Mouse (Mus musculus): Measurements from ENCODE around the gene Mogs. TPM values are rescaled to one million over a fixed set of nuclear protein-coding genes. Genes with fewer than 3 reads are reported as not detected.

The Mogs gene
- polyA plus RNA-seq, 1 experiment from 2014 or later = 31.9 TPM

GRCm38 (mm10) chr6:83136881-83137575 is 21.7 kb downstream of the Mogs start:
- Histone ChIP-seq H3K27ac (ENCODE audit: low read depth, low read length) (peak overlapping the region; percentile 99), H3K9me3 (ENCODE audit: control insufficient read depth, low read length) (no peaks in the 10 kb centered on the region), H3K36me3 (ENCODE audit: control insufficient read depth, insufficient read depth, low read length) (no peaks in the 10 kb centered on the region), H3K4me3 (ENCODE audit: low read depth, low read length) (peak overlapping the region; percentile 58), H3K27me3 (ENCODE audit: control insufficient read depth, insufficient read depth, low read length) (no peaks in the 10 kb centered on the region), H3K9ac (ENCODE audit: low read length) (peak overlapping the region; percentile 98), H3K4me1 (ENCODE audit: control insufficient read depth, insufficient read depth, low read length) (peaks cover 27% of the 10 kb centered on the region), H3K4me2 (ENCODE audit: low read depth) (peak overlapping the region; percentile 91)
- DNase-seq (ENCODE audit: low spot score) = peak; percentile 87
- WGBS = 1% methylated on average over 23 of the region's 26 CpGs
- peak; percentile 79 for ATAC-seq (ENCODE audit: insufficient read depth, low FRiP score, low TSS enrichment)

GRCm38 (mm10) chr6:83137576-83137950 is 22.3 kb downstream of the Mogs start:
- H3K9me3 ChIP-seq (ENCODE audit: control insufficient read depth, low read length) = no peaks in the 10 kb centered on the region
- ATAC-seq (ENCODE audit: insufficient read depth, low FRiP score, low TSS enrichment) (peak; percentile 76), DNase-seq (ENCODE audit: low spot score) (peak; percentile 90)
- no peaks in the 10 kb centered on the region for H3K36me3 ChIP-seq (ENCODE audit: control insufficient read depth, insufficient read depth, low read length)
- peak overlapping the region; percentile 99 for H3K27ac ChIP-seq (ENCODE audit: low read depth, low read length)
- H3K27me3 ChIP-seq (ENCODE audit: control insufficient read depth, insufficient read depth, low read length) = no peaks in the 10 kb centered on the region
- H3K4me3 ChIP-seq (ENCODE audit: low read depth, low read length) = peak overlapping the region; percentile 58
- H3K4me1 ChIP-seq (ENCODE audit: control insufficient read depth, insufficient read depth, low read length) = peaks cover 30% of the 10 kb centered on the region
- H3K4me2 ChIP-seq (ENCODE audit: low read depth) = peak overlapping the region; percentile 91
- WGBS = 0% methylated on average over 12 of the region's 12 CpGs
- peak overlapping the region; percentile 98 for H3K9ac ChIP-seq (ENCODE audit: low read length)

GRCm38 (mm10) chr6:83138056-83138455 is 22.8 kb downstream of the Mogs start:
- Histone ChIP-seq H3K27me3 (ENCODE audit: control insufficient read depth, insufficient read depth, low read length) (no peaks in the 10 kb centered on the region), H3K4me2 (ENCODE audit: low read depth) (peak overlapping the region; percentile 91), H3K27ac (ENCODE audit: low read depth, low read length) (peak overlapping the region; percentile 99), H3K4me3 (ENCODE audit: low read depth, low read length) (peak overlapping the region; percentile 58), H3K9ac (ENCODE audit: low read length) (peak overlapping the region; percentile 98), H3K9me3 (ENCODE audit: control insufficient read depth, low read length) (no peaks in the 10 kb centered on the region), H3K4me1 (ENCODE audit: control insufficient read depth, insufficient read depth, low read length) (peaks cover 31% of the 10 kb centered on the region), H3K36me3 (ENCODE audit: control insufficient read depth, insufficient read depth, low read length) (no peaks in the 10 kb centered on the region)
- whole genome bisulfite sequencing = under 1% methylated on average over 11 of the region's 11 CpGs
- ATAC-seq (ENCODE audit: insufficient read depth, low FRiP score, low TSS enrichment) (peak; percentile 35), DNase-seq (ENCODE audit: low spot score) (peak; percentile 74)

GRCm38 (mm10) chr6:83140044-83140443 is 24.7 kb downstream of the Mogs start:
- no peaks in the 10 kb centered on the region for H3K9me3 ChIP-seq (ENCODE audit: control insufficient read depth, low read length)
- no peak overlapping the region for H3K9ac ChIP-seq (ENCODE audit: low read length)
- H3K27ac ChIP-seq (ENCODE audit: low read depth, low read length) = no peak overlapping the region
- no peaks in the 10 kb centered on the region for H3K27me3 ChIP-seq (ENCODE audit: control insufficient read depth, insufficient read depth, low read length)
- no peaks in the 10 kb centered on the region for H3K36me3 ChIP-seq (ENCODE audit: control insufficient read depth, insufficient read depth, low read length)
- peaks cover 31% of the 10 kb centered on the region for H3K4me1 ChIP-seq (ENCODE audit: control insufficient read depth, insufficient read depth, low read length)
- ATAC-seq (ENCODE audit: insufficient read depth, low FRiP score, low TSS enrichment) (no peak), DNase-seq (ENCODE audit: low spot score) (no peak)
- no peak overlapping the region for H3K4me3 ChIP-seq (ENCODE audit: low read depth, low read length)
- 93% methylated on average over 8 of the region's 8 CpGs for WGBS
- H3K4me2 ChIP-seq (ENCODE audit: low read depth) = no peak overlapping the region

GRCm38 (mm10) chr6:83141636-83142035 is 26.3 kb downstream of the Mogs start:
- DNase-seq (ENCODE audit: low spot score) (no peak), ATAC-seq (ENCODE audit: insufficient read depth, low FRiP score, low TSS enrichment) (no peak)
- 33% methylated on average over 4 of the region's 4 CpGs for WGBS
- no peaks in the 10 kb centered on the region for H3K36me3 ChIP-seq (ENCODE audit: control insufficient read depth, insufficient read depth, low read length)
- H3K4me2 ChIP-seq (ENCODE audit: low read depth) = peak overlapping the region; percentile 44
- no peak overlapping the region for H3K27ac ChIP-seq (ENCODE audit: low read depth, low read length)
- H3K4me1 ChIP-seq (ENCODE audit: control insufficient read depth, insufficient read depth, low read length) = peaks cover 26% of the 10 kb centered on the region
- peak overlapping the region; percentile 31 for H3K9ac ChIP-seq (ENCODE audit: low read length)
- no peaks in the 10 kb centered on the region for H3K27me3 ChIP-seq (ENCODE audit: control insufficient read depth, insufficient read depth, low read length)
- H3K4me3 ChIP-seq (ENCODE audit: low read depth, low read length) = no peak overlapping the region
- no peaks in the 10 kb centered on the region for H3K9me3 ChIP-seq (ENCODE audit: control insufficient read depth, low read length)

GRCm38 (mm10) chr6:83142211-83142731 is 27.0 kb downstream of the Mogs start:
- Histone ChIP-seq H3K36me3 (ENCODE audit: control insufficient read depth, insufficient read depth, low read length) (peaks cover under 1% of the 10 kb centered on the region; the same call in 1 of the 2 replicates), H3K4me2 (ENCODE audit: low read depth) (peak overlapping the region; percentile 44), H3K9ac (ENCODE audit: low read length) (peak overlapping the region; percentile 31), H3K27ac (ENCODE audit: low read depth, low read length) (no peak overlapping the region), H3K27me3 (ENCODE audit: control insufficient read depth, insufficient read depth, low read length) (no peaks in the 10 kb centered on the region), H3K4me3 (ENCODE audit: low read depth, low read length) (peak overlapping the region; percentile 2; the same call in 1 of the 2 replicates), H3K4me1 (ENCODE audit: control insufficient read depth, insufficient read depth, low read length) (peaks cover 26% of the 10 kb centered on the region), H3K9me3 (ENCODE audit: control insufficient read depth, low read length) (no peaks in the 10 kb centered on the region)
- WGBS = 3% methylated on average over 41 of the region's 41 CpGs
- no peak for ATAC-seq (ENCODE audit: insufficient read depth, low FRiP score, low TSS enrichment)
- peak; percentile 25 for DNase-seq (ENCODE audit: low spot score)

- ATAC-seq (ENCODE audit: insufficient read depth, low FRiP score, low TSS enrichment) = peak; percentile 45; the same call in 1 of the 2 replicates
- DNase-seq (ENCODE audit: low spot score) = no peak
- Histone ChIP-seq H3K9me3 (ENCODE audit: control insufficient read depth, low read length) (no peaks in the 10 kb centered on the region), H3K9ac (ENCODE audit: low read length) (no peak overlapping the region), H3K4me1 (ENCODE audit: control insufficient read depth, insufficient read depth, low read length) (peaks cover 23% of the 10 kb centered on the region), H3K4me3 (ENCODE audit: low read depth, low read length) (no peak overlapping the region), H3K27me3 (ENCODE audit: control insufficient read depth, insufficient read depth, low read length) (no peaks in the 10 kb centered on the region), H3K4me2 (ENCODE audit: low read depth) (peak overlapping the region; percentile 44; the same call in 1 of the 2 replicates), H3K36me3 (ENCODE audit: control insufficient read depth, insufficient read depth, low read length) (peaks cover 5% of the 10 kb centered on the region; the same call in 1 of the 2 replicates), H3K27ac (ENCODE audit: low read depth, low read length) (no peak overlapping the region)
- 45% methylated on average over 11 of the region's 11 CpGs for WGBS
Observed at GRCm38 (mm10) chr6:83142886-83143285, 27.6 kb downstream of the Mogs start.

GRCm38 (mm10) chr6:83145209-83145608 is 29.9 kb downstream of the Mogs start:
- DNase-seq (ENCODE audit: low spot score) (no peak), ATAC-seq (ENCODE audit: insufficient read depth, low FRiP score, low TSS enrichment) (no peak)
- no peak overlapping the region for H3K9ac ChIP-seq (ENCODE audit: low read length)
- H3K9me3 ChIP-seq (ENCODE audit: control insufficient read depth, low read length) = no peaks in the 10 kb centered on the region
- H3K4me3 ChIP-seq (ENCODE audit: low read depth, low read length) = no peak overlapping the region
- WGBS = 85% methylated on average over 2 of the region's 2 CpGs
- no peaks in the 10 kb centered on the region for H3K27me3 ChIP-seq (ENCODE audit: control insufficient read depth, insufficient read depth, low read length)
- no peak overlapping the region for H3K4me2 ChIP-seq (ENCODE audit: low read depth)
- H3K27ac ChIP-seq (ENCODE audit: low read depth, low read length) = no peak overlapping the region
- H3K36me3 ChIP-seq (ENCODE audit: control insufficient read depth, insufficient read depth, low read length) = peaks cover 8% of the 10 kb centered on the region
- peaks cover 10% of the 10 kb centered on the region; the same call in 1 of the 2 replicates for H3K4me1 ChIP-seq (ENCODE audit: control insufficient read depth, insufficient read depth, low read length)

- Histone ChIP-seq H3K9me3 (ENCODE audit: control insufficient read depth, low read length) (no peaks in the 10 kb centered on the region), H3K27me3 (ENCODE audit: control insufficient read depth, insufficient read depth, low read length) (no peaks in the 10 kb centered on the region), H3K4me2 (ENCODE audit: low read depth) (no peak overlapping the region), H3K4me1 (ENCODE audit: control insufficient read depth, insufficient read depth, low read length) (peaks cover 10% of the 10 kb centered on the region; the same call in 1 of the 2 replicates), H3K9ac (ENCODE audit: low read length) (no peak overlapping the region), H3K27ac (ENCODE audit: low read depth, low read length) (no peak overlapping the region), H3K4me3 (ENCODE audit: low read depth, low read length) (no peak overlapping the region), H3K36me3 (ENCODE audit: control insufficient read depth, insufficient read depth, low read length) (peaks cover 8% of the 10 kb centered on the region)
- 73% methylated on average over 9 of the region's 9 CpGs for WGBS
- no peak for ATAC-seq (ENCODE audit: insufficient read depth, low FRiP score, low TSS enrichment)
- no peak for DNase-seq (ENCODE audit: low spot score)
Observed at GRCm38 (mm10) chr6:83145805-83146204, 30.5 kb downstream of the Mogs start.

Measured in neural tube, embryonic 11.5 days (tissue).